Mouse (Mus musculus) retina, postnatal 1 day (tissue): ENCODE data around the gene Gm11232.

Experiments used
- DNase-seq: peaks from one replicate; pipeline ENCODE4 v3.0.0-alpha.2; 2012

Gene Gm11232

DNA sequence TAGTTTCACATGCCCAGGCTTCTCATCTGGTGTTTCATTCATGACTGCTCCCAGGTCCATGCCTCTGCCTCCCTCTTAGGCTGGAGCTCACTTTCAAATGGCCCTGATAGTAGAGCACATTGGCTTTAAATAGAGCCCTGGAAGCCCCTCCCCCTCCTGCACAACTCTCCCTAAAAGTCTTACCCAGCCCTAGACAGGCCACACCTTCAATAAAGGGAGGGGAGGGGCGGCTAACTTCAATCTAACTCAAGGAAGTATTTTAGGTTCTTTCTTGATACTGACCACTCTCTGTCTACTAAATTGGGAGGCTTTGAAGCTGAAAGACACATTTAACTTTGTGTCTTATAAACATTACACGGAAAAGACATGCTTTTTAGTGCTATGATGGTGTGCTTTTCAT, at the start of gene Gm11232:
Gm11232 (minus strand) TSS at position 101 of the 400 bp plus-strand sequence.
- DNase-seq, result no peak

DNA sequence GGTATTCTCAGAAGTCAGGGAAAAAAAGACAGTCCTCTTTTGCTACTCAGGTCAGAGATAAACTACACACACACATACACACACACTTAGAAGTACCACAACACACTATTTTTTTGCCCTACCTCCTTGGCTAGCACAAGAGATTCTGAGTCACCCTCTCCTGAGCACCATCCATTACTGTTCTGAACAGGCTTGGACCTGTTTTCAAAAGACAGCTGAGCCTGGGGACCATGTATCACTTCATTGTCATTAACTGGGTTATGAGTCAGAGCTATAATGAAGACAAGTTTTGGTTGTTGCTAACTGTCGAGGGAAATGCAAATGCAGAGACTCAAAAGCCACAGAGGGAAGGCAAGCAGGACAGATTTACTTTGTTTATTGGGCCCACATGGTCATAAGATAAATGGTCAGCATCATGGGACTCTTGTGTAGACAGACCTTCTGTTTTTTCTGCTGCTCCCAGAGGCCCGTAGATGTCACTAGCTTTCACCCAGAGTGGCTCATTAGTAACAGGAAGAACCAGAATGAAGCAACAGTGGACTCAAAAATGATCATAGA, 48.3 kb upstream of the Gm11232 start:
- DNase-seq, result peak; percentile 4

DNA sequence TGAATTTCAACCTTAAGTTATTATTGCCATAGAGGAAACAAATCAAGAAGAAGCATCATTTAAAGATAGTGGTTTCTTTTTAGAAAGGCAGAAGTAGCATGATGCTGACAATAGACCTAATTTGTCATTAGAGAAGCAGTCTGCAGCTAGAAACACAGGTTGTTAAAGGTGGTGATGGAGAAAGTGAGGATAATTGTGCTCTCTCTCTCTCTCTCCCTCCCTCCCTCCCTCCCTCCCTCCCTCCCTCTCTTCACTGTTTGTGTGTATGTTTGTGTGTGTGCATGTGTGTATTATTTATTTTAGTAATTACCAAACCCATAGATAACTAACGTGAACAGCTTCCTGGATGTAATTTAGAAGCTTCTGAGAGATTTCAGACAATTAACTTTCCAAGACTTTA, 7.8 kb upstream of the Gm11232 start:
- no peak for DNase-seq

DNA sequence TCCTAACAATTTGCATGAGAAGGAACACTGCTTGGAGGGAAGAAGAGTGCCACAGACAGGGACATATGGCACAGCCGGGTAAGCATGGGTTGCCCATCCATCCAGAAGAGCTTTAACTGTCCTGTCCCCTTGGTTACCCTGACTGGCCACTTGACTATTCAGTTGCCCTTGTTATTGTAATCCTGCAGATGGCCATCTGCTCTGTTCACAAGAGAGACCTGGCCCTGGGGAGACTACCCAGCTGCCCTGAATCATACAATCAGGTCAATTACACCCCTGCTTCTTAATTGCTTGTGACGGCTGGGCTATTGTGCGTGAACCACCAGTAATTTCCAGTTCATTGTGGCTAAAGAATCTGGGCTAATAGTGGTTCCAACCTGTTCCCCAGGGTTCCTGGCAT, 7.3 kb upstream of the Gm11232 start:
- DNase-seq, result peak; percentile 99

DNA sequence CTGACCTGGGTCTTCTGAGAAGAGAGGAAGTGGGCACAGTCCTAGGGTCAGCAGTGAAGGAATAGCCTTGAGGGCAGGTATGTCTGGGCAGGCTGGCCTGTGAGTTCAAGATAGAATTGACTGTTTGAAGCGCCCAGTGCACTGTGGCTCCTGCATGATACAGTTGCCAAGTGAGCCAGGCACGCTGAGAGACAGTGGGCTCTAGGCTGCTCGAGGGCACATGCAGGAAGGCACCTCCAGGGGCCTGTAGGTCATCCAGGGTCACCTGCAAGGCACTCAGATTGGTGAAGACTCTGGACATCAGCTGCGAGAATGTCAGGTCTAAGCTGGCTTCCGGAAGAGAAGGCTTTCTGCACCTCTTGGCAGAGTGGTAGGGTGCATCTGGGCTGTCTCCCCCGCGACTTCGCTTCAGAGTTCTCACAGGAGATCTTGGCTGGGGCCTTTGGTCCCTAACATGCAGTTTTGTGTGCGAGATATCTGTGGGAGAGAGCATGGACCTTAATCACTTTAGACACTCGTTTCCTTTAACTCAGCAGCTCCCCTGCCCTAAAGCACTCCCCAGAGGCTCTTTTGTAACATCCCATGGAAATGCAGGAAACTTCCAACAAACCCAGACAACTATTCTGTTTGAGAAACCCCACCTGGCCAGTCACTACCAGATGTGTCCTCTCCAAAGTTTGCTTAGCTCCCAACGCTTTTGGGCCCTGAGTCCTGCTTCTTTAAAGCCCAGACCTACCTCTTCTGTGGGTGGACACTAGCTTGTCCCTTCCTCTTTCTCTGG, 1.1 kb downstream of the Gm11232 start:
- no peak for DNase-seq

DNA sequence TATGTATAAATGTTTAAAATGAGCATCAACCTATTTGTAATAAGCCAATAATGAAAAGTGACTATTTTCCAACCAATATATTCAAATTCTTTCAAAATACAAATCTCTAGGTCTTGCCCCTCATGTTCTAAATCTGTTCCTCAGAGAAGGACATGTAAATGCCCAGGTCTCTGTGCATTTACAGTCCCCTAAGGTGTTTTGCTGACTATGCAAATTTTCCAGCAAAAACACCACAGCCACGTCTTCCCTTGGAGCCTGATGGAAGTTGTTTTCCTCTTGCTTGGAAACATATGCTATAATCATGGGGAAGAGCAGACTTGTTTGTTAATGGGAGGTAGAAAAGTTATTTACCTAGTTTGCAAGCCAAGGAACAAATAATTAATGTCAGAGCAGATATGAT, 12.0 kb downstream of the Gm11232 start:
- DNase-seq, result no peak

DNA sequence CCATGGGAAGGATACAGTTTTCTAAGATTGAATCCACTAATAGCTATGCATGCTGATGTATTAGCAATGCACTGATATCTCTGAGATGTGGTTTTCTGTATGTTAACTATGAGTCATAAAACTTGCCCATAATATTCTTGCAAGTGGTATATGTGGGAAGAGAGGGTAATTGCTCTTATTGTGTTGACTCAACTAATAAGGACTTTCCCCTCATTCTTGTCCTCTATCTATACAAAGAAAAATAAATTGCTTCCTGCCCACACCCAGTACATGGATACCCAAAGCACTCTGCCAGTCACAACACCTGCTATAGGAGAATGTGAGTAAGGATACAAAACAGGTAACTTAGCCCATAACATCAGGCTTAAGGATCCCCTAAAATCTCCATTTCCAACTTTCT, 21.2 kb downstream of the Gm11232 start:
- no peak for DNase-seq

DNA sequence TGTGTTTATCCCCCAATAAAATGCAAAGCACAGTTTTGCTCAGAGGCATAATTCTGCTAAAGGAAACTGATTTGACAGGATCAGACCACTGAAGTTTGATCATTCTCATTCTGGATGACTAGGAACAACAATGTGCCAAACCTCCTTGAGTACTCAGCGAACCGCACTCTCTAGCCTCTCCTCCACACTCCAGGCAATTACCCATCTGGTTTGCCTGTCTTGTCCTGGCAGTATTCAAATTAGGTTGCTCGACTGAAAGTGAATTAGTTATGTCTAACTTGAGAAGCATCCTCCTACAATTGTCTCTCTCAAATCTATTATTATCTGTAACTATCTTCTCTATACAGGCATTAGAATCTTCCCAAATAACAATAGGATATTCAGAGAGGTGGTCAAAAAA, 22.5 kb downstream of the Gm11232 start:
- DNase-seq, result peak; percentile 70

DNA sequence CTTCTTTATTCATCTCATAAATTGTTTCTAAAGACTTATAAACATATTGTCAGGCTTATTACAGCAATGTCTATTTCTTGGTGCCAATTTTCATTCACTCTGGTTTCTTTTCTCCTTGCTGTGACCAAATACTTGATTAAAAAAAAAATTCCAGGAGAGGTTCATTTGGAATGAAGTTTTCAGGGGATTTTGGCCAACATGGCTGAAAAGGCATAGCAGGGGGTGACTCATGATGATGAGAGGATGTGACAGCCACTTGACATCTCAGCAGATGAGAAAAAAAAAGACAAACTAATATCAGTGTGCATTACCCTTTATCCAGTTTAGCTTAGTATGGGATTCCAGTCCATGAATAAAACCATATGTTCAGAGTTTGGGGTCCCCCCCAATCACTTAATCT, 28.4 kb downstream of the Gm11232 start:
- DNase-seq, result peak; percentile 45

DNA sequence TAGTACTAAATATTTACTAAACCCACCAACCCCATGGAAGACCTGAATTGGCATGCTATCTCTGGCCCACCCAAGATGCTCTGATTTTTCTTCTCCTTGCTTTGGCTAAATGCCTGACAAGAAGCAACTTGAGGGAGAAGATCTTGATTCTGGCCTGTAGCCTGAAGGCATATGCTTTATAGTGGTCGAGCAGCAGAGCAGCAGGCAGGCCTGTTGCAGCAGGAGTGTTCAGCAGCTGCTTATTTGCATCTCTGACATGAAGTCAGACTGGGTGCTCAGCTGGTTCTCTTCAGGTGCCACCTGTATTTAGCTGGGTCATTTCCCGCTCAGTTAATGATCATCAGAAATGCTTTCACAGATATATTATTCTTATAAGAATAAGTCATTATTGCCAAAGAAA, 30.2 kb downstream of the Gm11232 start:
- peak; percentile 4 for DNase-seq

DNA sequence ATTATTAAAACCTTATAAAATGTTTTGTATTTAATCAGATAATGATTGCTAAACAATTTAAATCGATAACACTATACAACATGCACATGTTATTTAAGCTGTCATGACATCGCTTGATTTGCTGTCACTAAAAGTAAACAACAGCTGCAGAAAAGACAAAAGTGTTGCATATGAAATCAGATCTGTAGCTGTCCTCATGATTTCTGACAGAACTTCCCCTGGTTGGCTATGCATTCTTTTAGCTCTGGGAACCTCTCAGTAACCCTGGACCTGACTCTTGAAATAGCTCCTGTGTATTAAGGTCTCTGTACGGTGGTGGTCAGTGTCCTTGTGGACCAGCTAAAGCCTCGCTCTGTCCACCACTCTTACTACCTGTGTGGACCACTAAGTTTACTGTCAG, 30.7 kb downstream of the Gm11232 start:
- DNase-seq, result no peak

DNA sequence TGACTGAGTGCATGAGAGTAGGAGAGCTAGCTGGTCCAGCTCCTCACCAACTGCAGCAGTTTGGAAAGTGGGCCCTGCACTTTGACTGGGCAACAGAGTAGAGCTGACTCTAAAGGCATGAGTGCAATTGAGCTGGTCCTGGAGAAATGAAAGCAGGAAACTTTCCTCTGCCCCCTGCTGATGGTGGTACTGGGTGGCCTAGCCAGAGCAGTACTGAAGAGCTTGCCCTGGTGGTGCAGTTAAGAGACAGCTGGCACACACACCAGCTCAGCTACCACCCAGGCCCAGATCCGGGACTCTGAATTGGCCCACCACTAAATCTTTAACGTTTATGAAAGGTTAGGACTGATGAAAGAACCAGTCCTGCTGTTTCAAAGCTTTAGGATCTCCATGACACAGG, 31.9 kb downstream of the Gm11232 start:
- DNase-seq, result no peak
